Mouse (Mus musculus) adrenal gland, adult 8-10 months (tissue): ENCODE data around the gene Myh11. TPM values are rescaled to one million over a fixed set of nuclear protein-coding genes. Genes with fewer than 3 reads are reported as not detected.
A peak's percentile ranks its signal among the peaks of the same experiment; 100 is the strongest.
"Not testable (repeated sequence)": the region's sequence is repeated elsewhere in the genome, so short reads cannot be mapped to it uniquely, and the experiment has no call there.

Experiments used
- DNase-seq: peaks from one replicate; pipeline ENCODE4 v3.0.0; 2022
- microRNA-seq, 2 experiments: library from miRNA; unstranded; fragments of <30 nt; microRNA quantifications; one replicate each; pipeline ENCODE4 v1.2.0; 2022
- total RNA-seq, 4 experiments: library from RNA; stranded (reverse); gene quantifications; 2 replicates each; pipeline ENCODE4 v1.2.4; 2022

Myh11 gene
- total RNA-seq, 4 experiments from 2014 or later = 4.4 to 5.6 (median 5.1) TPM

GRCm38 (mm10) chr16:14162988-14163416, 128.2 kb downstream of the Myh11 start, which contains the start of the genes Nde1 and Marf1:
Nde1 (plus strand) TSS chr16:14163275.
Marf1 (minus strand) TSS chr16:14163351.
- DNase-seq = peak; percentile 89

- DNase-seq = no peak
These were observed 130.2 kb downstream of the Myh11 start for GRCm38 (mm10) chr16:14160941-14161340.

- peak; percentile 72 for DNase-seq
These were observed 131.4 kb downstream of the Myh11 start for GRCm38 (mm10) chr16:14159746-14160131.

GRCm38 (mm10) chr16:14158936-14159745, 132.0 kb downstream of the Myh11 start:
- peak; percentile 99 for DNase-seq

GRCm38 (mm10) chr16:14158536-14158935, 132.6 kb downstream of the Myh11 start:
- DNase-seq = no peak

- DNase-seq = peak; percentile 53
These were observed 134.9 kb downstream of the Myh11 start for GRCm38 (mm10) chr16:14156312-14156711.

GRCm38 (mm10) chr16:14155638-14156037, 135.5 kb downstream of the Myh11 start:
- not testable (repeated sequence) for DNase-seq

GRCm38 (mm10) chr16:14151718-14152117, 139.5 kb downstream of the Myh11 start:
- DNase-seq = no peak

GRCm38 (mm10) chr16:14147712-14148111, 143.5 kb downstream of the Myh11 start:
- DNase-seq = no peak

Small RNAs within 50 kb of the gene (microRNA-seq; reads per million reads assigned to microRNA genes)
- 591 to 979 reads per million in 2 experiments for gene Mir484

Other genes starting within 250 kb of the Myh11 start
- gene Nde1, start 128.1 kb downstream of the Myh11 start, total RNA-seq = 10 to 100 TPM; 39.9 to 69.3 (median 52.3) TPM
- gene Marf1, start 128.0 kb downstream of the Myh11 start, total RNA-seq = 100 to 1,000 TPM; 109 to 161 (median 148) TPM
- gene Fopnl, start 26.0 kb upstream of the Myh11 start, total RNA-seq = 10 to 100 TPM; 58.9 to 66.4 (median 62.7) TPM
- 10 to 100 TPM; 20.7 to 36.7 (median 28.5) TPM for gene Abcc1, start 70.2 kb upstream of the Myh11 start, total RNA-seq